Mouse (Mus musculus) layer of hippocampus, adult 18-20 months (tissue): ENCODE results near the gene Glb1l. TPM values are rescaled to one million over a fixed set of nuclear protein-coding genes. Genes with fewer than 3 reads are reported as not detected.

Experiments used
- DNase-seq, 2 experiments: peaks; one replicate each; pipeline ENCODE4 v3.0.0; 2022; ENCODE audit warnings: low spot score in 2 of 2
- total RNA-seq, 2 experiments: library from RNA; stranded (reverse); gene quantifications; 2 replicates each; pipeline ENCODE4 v1.2.3; 2021

Glb1l gene
- total RNA-seq, 2 experiments from 2014 or later: 12.0 to 13.4 TPM

DNA sequence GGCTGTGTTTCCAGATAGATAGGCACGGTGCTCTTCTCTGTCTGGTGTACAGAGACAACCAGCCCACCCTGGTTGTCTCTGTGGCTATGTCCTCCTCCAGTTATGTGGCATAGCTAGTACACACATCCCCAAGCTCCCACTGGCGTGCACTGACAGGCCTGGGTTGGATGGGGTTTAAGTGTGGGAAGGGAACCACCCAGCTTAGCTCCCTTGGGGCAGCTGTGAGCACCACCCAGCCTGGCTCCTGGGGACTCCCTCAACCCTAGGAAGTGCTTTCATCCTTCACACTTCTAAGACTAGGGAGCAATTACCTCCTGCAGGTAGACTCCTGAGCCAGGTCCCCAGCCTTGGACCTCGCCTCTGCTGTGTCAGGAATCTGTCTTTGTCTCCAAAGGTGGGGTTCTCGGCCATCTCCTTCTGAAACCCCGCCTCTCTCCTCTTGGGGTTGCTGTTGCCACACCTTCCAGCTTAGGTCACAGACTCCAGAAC, 21.1 kb upstream of the Glb1l start, which contains the start of gene A630095N17Rik:
A630095N17Rik (minus strand) TSS at position 439 of the 489 bp plus-strand sequence.
- DNase-seq: no peak

DNA sequence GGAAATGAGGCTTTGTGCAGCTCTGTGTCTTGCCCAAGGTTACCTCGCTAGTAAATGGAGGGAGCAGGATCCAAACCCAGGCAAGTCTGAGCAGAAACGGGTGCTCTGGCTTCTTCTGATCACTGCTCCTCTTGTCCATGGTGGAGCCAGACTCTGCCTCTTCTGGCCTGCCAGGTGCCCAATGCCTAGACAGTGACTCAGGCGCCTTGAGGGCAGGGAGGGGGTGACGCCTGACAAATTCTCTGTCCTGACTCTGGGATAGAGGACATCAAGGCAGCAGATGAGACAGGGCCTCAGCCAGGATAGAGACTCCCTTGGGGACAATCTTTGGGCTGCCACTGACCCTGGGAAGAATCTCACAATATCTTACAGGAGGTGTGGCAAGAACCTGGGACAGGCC, 20.6 kb upstream of the Glb1l start:
- no peak for DNase-seq

DNA sequence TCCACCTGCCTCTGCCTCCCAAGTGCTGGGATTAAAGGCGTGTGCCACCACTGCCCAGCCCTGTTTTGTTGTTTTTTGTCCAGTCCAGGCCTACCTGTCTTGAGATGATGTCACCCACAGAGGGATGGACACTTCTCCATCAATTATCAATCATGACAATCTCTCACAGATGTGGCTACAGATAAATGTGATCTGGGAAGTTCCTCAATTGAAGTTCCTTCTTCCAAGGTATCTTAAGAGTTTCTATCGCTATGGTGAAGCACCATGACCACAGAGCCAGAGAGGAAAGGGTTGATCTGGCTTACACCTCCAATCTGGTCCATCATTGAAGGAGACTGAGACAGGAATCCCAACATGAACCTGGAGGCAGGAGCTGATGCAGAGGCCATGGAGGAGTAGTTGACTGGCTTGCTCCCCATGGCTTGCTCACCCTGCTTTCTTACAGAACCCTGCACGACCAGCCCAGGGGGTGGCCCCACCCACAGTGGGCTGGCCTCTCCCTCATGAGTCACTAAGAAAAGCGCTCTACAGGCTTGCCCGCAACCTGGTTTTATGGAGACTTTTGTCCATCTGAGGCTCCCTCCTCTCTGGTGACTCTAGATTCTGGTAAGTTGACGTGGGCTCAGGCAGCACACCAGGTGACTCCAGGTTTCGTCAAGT, 19.9 kb upstream of the Glb1l start:
- no peak for DNase-seq

DNA sequence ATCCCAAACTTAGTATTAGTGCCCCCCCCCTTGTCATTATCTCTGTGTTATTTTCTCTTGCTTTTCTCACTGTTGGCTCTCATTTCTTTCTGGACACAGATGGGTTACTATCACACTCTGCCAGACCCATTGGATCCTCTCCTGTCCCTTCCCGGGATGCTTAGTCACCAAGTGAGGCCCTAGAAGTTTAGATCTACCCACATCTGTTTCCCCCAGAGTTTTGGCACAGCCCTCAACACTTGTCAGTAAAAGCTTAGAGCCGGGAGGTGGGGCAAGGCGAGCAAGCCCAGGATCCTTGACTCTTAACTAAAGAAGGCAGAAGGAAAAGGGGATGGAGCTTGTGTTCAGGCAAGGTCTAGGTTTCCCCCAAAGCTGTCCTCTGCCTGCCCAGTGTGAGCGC, 18.5 kb upstream of the Glb1l start:
- no peak for DNase-seq

DNA sequence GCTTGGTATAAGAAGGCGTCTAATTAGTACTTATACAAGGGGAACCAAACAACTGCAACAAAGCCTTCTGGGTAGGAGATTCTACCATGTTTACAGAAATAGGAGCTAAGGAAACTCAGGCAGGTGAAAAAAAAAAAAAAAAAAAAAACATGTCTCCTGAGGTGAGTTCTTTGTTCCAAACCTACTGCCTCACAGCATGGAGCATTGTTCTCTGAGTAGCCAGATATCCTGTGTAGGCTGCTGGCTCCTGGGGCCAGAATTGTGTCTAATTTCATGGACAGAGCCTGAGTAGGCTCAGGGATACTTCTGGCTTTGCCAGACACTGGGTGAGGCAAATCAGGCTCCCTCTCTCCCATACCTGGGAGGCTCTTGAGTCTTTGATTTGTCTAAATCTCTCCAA, 17.0 kb upstream of the Glb1l start:
- DNase-seq: no peak

DNA sequence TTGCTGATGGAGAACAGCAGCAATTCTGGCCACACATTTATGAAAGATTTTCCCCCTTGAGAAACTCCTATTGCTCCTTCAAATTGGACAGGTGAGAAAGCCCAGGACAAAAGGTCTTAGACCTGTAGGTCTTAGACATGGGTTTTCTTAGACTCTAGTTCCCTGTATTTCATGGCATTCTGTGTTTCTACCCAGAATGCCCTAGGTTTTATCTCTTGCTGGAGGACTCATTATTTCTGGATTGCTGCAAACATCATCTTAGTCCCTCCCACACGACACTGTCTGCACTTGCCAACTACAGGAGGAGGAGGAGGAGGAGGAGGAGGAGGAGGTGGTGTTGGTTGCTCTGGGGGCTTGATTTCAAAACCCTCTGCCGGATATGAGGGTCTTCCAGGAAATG, 15.5 kb upstream of the Glb1l start:
- no peak for DNase-seq

DNA sequence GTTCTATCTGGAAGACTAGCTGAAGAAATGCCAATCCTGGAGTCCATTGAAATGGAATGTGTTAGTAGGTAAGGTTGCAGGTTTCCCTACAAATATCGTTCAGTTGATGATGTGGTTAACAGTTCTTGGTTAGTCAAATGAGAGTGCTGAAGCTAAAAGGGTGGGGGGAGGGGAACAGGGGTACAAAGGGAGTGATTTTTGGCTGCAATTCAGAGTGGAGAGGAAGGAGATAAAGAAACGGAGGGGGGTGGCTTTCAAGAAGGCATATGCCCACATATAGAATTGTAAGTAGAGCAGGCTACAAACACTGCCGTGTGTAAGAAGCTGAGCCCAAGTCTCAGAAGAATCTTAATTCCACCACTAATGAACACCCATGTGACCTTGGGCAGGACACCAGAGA, 14.9 kb upstream of the Glb1l start:
- DNase-seq: no peak

DNA sequence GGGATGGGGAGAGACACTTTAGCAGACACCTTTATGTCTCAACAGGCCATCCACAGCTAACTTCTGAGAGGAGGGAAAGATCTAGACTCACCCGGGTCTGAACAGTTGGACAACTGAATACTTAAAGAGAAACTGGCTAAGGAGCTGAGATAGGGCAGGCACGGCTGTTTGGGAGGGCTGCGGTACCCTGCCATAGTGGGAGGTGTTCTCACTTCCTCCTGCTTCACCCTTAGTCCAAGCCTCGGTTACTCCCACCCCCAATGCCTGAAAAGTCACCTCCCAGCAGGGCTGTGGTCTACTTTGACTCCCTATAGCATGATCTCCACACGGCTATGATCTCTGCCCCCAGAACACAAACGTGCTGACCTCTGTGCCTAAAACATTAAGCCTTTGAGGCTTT, 12.9 kb upstream of the Glb1l start:
- no peak for DNase-seq

DNA sequence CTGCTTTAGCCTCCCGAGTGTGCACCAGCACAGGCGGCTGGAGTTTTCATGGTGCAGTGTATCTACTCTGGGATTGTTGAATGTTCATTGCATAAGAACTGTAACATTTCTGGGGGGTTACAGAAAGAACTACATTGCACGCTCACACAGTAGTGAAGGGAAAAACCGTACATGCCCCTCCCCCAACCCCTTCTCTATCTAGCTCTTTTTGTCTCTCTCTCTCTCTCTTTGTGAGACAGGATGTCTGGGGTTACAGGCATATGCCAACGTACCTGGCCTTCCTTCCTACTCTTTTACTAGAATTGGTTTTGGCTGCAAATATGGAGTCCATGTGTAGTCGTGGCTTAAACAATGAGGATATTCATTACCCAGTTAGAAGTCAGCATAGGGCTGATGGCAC, 12.3 kb upstream of the Glb1l start:
- no peak for DNase-seq

DNA sequence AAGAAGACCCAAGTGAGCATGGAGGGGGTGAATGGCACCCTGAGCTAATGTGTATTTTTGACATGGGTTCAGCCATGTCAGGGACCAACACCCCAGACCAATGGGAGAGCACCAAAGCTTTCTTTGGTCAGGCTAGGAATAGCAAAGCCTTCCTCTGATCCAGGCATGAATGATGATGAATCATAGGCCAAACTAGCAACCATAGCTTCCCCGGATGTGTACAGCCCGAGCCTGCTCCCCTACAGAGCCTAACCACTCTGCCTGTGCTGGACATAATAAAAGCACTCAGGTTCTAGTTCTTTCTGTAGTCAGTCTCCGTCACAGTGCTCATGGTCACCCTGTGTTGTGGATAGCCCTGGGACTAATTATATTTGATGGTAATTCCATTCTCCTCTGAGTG, 10.9 kb upstream of the Glb1l start:
- DNase-seq: no peak

DNA sequence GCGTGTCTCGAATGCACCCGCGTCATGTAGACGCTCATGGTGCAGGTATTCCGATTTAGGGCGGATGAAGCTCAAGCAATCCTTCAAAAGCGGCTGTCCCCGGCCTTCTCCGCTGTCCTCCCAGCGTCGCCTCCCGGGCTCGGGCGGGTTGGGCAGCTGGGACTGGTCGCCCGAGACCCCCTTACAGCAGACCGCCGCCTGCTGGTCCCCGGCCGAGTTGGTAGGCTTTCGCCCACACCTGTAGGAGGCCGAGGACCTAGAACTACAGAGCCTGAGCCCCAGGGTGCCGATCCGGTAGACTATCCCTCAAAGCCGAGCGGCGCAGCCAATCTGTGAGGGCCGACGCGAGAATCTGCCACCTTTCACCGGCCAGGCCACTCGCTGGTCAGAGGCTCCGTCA, 8.9 kb upstream of the Glb1l start, which contains the start of gene Tuba4a:
Tuba4a (minus strand) TSS at position 335 of the 400 bp plus-strand sequence.
- peak in 1 of 2 experiments; percentile 16 for DNase-seq

DNA sequence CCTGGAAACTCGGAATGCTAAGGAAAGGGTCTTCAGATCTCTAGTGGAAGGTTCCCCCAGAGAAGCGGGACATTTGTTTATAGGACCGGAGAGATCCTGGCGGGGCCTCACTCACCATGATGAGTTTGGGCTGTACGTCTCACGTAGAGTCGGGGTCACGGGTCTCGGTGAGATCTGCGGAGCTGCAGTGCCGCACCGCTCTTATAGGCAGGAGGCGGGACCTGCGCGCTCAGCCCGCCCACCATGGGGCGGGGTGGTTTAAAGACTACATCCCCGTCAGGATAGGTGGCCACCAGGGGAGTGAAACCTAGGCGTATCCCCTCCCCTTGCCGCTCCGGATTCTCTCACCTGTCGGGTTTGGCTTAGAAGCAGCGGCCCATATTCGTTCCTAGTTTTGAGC, 8.5 kb upstream of the Glb1l start:
- peak; percentile 87 to 95 for DNase-seq

DNA sequence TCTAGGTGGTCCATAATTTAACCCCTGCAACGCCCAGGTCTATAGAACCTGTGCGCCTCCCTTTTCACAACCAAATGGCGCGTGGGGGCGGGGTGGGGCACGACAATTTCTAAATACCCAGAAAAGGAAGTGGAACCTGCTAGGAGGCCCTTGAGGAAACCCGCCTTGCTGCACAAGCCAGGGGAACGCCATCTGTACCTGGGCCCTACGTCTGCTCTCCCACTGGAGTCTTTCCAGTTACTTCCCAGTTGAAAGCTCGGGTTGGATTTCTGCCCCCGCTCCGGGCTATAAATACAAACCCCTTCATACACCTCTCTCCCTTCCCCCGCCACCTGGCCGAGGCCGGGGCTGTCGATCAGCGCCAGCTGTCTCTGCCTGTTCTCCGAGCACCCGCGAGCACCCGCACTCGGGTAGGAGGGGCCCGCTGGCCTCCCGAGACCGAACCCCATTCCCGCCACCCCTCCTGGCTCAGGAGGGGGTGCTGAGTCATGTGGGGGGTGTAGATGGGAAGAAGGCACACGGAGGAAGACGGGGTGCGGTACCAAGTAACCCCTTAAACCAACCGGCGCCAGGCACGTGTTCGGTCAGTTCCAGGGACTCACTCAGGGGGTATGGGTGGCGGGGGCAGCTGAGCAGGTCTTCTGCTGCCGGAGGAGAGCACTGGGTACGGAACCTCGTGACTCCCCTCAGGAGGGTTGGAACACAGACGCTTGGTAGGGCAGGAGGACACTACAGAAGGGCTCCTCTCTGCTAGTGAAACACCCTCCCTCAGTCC, 7.8 kb upstream of the Glb1l start:
- DNase-seq: peak; percentile 62 to 67

DNA sequence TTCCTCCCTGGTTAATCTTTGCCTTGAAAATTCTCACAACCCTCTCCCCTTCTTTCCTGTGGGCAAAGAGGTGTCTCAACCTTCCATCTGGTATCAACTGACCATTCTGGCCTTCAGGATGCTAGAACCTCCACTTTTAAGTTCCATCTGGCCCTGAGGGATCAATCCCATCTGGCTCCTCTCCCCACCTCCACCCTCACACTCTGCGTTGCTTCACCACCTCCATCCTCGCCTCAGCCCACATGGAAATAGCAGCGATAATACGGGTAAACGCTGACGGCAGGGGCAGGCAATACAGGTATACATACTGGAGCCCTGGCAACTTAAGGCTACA, 7.2 kb upstream of the Glb1l start:
- DNase-seq: peak; percentile 30 to 58

DNA sequence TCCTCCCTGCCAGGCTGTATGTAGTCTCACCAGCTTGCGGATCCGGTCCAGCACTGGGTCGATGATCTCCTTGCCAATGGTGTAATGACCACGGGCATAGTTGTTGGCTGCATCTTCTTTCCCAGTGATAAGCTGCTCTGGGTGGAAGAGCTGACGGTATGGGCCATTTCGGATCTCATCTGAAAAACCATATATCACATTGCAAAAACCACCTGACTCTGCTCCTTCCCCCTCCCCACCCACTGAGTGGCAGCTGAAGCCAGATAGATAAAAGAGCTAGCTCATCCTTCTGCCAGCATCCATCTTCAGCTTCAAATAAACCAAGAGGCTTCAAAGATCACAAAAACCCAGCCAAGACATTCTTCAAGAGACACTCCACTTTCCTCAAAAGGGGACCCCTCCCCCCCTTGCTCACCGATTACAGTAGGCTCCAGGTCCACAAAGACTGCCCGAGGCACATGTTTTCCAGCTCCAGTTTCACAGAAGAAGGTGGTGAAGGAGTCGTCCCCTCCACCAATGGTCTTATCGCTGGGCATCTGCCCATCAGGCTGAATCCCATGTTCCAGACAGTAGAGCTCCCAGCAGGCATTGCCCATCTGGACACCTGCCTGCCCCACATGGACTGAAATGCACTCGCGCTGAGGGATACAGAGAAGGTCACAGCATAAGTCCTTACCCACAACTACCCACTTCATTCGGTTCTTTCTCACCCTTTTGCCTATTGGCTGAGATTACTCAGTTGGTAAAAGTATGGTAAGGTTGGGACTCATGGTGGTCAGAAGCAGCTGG, 6.4 kb upstream of the Glb1l start:
- no peak for DNase-seq

DNA sequence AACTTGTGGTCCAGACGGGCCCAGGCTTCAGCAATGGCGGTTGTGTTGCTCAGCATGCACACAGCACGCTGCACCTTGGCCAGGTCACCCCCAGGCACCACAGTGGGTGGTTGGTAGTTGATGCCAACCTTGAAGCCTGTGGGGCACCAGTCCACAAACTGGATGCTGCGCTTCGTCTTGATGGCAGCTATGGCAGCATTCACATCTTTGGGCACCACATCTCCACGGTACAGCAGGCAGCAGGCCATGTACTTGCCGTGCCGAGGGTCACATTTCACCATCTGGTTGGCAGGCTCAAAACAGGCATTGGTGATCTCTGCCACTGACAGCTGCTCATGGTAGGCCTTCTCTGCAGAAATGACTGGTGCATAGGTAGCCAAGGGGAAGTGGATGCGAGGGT, 5.2 kb upstream of the Glb1l start:
- no peak for DNase-seq

DNA sequence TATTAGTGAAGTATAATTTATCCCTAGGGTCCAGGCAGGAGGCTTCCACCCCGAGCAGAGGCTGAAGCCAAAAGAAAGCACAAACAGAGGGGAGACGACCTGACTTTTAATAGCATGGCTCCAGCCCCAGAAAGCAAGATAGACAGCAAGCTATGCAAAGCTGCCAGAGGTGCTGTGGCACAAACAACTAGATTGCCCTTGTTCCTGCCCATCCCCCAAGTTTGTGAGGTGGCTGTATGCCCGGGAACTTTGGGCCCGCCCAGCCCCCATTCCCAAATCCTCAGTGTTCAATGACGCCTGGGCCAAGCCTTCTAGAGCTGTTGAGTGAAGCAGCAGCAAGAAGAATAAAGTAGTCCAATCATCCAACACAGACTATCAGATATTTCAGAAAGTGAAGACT, 4.3 kb upstream of the Glb1l start:
- DNase-seq: peak; percentile 59 to 78

DNA sequence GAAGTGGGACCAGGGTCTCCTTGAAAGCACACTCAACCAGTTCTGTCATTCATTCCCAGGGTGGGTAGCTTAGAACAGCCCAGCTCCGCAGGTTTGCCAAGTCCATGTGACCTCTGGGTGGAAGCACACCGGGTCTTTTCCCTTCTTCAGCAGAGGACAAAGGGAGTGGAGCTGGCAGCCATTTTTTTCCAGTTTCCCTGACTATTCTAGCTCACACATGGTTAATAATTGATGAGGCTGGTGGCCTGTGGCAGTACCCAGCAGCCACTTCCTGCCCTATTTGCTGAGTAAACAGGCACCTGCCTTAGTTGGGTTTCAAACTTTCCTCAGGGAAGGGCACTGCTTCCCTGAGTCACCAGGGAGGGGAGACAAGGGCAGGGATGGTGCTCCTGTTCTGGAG, 3.8 kb upstream of the Glb1l start:
- no peak for DNase-seq

DNA sequence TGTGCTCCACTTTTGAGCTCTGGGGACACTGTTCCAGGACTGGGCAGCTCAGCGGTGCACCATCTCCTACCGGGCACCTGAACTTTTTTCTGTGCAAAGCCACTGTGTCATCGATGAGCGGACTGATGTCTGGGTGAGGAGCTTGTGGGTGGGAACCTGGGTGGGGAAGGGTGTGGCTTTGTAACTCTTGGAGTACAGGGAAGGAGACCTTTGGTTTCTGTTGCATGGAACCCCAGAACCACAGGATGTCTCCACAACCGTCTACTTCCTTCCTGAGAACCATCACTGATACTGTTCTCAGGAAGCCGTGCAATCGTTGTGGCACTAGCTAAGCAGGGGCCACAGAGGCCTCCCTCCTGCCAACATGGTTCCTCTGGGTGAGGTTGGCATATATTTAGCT, 2.5 kb upstream of the Glb1l start:
- no peak for DNase-seq

DNA sequence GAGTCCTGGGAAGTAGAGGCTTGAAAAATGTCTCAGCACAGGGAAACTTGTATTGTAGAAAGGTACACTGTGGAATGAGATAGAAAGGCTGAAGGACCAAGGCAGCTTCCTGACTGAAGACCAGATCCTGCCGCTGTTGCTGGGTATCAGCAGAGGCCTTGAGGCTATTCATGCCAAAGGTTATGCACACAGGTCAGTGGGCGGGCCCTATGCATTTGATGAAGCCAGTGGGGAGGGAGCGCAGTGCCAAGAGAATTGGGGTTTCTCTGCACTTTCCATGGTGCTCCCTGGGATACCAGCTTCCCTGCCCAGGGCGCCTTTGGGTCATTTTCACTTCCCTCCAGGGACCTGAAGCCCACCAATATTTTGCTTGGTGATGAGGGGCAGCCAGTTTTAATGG, 1.9 kb upstream of the Glb1l start:
- DNase-seq: no peak

DNA sequence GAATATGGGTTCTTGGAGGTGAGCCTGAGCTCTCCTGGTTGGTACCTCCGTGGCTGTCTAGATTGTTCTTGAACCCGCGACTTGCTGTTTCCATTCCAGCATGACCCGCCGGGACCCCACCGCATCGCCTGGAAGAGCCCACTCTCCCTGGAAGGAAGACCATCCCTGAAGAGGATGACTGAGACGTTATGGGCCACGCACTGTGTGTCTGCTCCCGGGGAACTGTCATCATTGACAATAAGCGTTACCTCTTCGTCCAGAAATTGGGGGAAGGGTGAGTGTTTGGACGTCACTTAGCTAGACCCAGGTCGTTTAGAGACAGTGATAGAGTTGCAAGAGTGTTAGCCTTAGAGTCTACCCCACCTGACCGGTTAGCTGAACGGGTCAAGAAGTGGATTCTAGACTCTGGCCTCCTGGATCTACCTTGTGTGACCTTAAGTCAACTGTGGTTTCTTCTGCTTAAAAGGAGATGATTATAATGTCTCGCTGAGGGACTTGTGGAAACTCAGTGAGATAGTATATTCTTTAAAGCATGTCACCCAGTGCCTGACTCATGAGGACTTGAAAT, 612 bp upstream of the Glb1l start:
- no peak for DNase-seq
